Mouse (Mus musculus) liver, postnatal 0 days (tissue): ENCODE results near the gene Appl1. TPM values are rescaled to one million over a fixed set of nuclear protein-coding genes. Genes with fewer than 3 reads are reported as not detected.
"Not testable (repeated sequence)": the region's sequence is repeated elsewhere in the genome, so short reads cannot be mapped to it uniquely, and the experiment has no call there.

Source experiments
- ATAC-seq: fragments of 200-750 bp; cut with Nextera tagmentation; 2 replicates; pipeline ENCODE4 v1.8.0; 2017; ENCODE audit warnings: mild to moderate bottlenecking, moderate library complexity
- DNase-seq: peaks from one replicate; pipeline ENCODE4 v3.0.0-alpha.2; 2016
- H3K27ac ChIP-seq: fragments of 300-500 bp; sonication (generic); 2 replicates; pipeline ENCODE4 v1.5.1; 2014; ENCODE audit warnings: antibody characterized with exemption, moderate library complexity, mild to moderate bottlenecking, low read depth
- H3K27me3 ChIP-seq: fragments of 300-500 bp; sonication (generic); 2 replicates; pipeline ENCODE4 v1.6.1; 2014; ENCODE audit warnings: low read length, control low read depth, mixed read lengths; ENCODE audit not compliant: insufficient read depth
- H3K36me3 ChIP-seq: fragments of 300-500 bp; sonication (generic); replicated peaks from 2 replicates; pipeline ENCODE4 v1.6.1; 2014; ENCODE audit warnings: mild to moderate bottlenecking, control low read depth, low read length, moderate library complexity, mixed read lengths; ENCODE audit not compliant: insufficient read depth
- H3K4me1 ChIP-seq: fragments of 300-500 bp; sonication (generic); 2 replicates; pipeline ENCODE4 v1.6.1; 2014; ENCODE audit warnings: antibody characterized with exemption, mild to moderate bottlenecking, control low read depth; ENCODE audit not compliant: insufficient read depth
- H3K4me2 ChIP-seq: fragments of 300-500 bp; sonication (generic); 2 replicates; pipeline ENCODE4 v1.6.1; 2014; ENCODE audit warnings: low read depth, mild to moderate bottlenecking, low read length, moderate library complexity, mixed read lengths
- H3K4me3 ChIP-seq: fragments of 300-500 bp; sonication (generic); 2 replicates; pipeline ENCODE4 v1.5.1; 2014; ENCODE audit warnings: low read depth, low read length
- H3K9ac ChIP-seq: fragments of 300-500 bp; sonication (generic); replicated peaks from 2 replicates; pipeline ENCODE4 v1.6.1; 2014; ENCODE audit warnings: mild to moderate bottlenecking, moderate library complexity
- H3K9me3 ChIP-seq: fragments of 300-500 bp; sonication (generic); 2 replicates; pipeline ENCODE4 v1.6.1; 2016; ENCODE audit warnings: mild to moderate bottlenecking, control low read depth, low read length, mixed read lengths
- CTCF ChIP-seq: sonication (generic); IDR thresholded peaks from 2 replicates; pipeline ENCODE4 v1.5.1; 2016; ENCODE audit warnings: antibody characterized with exemption, low read depth
- EP300 ChIP-seq: IDR thresholded peaks from 2 replicates; pipeline ENCODE4 v1.6.1; 2016; ENCODE audit warnings: antibody characterized with exemption, low read depth, mild to moderate bottlenecking
- WGBS: fragments of 180-500 bp; shearing (Covaris S2); extraction: QIAGEN DNeasy Blood & Tissue Kit; methylation state at CpG from one replicate; pipeline ENCODE4 v1.1.7; 2014; ENCODE audit not compliant: insufficient replicate concordance; 5-methylcytosine and 5-hydroxymethylcytosine counted together
- polyA plus RNA-seq: library from polyadenylated mRNA; unstranded; fragments of >200 nt; fragmentation: Nextera tagmentation; extraction: Ambion mirVana; gene quantifications from 2 replicates; pipeline ENCODE4 v1.2.1, GENCODE M21; 2015

The Appl1 gene
- polyA plus RNA-seq, 1 experiment from 2014 or later = 8.9 TPM

DNA sequence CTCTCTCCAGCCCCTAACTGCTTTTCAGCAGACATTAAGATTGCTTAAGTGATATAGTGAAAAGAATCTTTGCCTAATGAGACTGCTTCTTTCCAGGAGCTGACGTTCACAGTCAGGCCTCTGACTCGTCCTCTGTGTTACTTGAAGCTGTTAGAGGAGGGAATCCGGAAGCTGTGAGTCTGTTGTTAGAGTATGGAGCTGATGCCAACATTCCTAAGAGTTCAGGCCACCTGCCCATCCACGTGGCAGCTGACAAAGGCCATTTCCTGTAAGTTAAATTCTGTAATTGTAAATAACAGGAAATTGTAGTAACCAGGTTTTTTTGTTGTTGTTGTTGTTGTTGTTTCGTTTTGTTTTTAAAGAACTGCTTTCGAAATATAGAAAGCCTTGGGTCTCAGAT, 59.8 kb downstream of the Appl1 start:
- TF ChIP-seq EP300 (no peak), CTCF (no peak)
- Histone ChIP-seq H3K36me3 (no peaks in the 10 kb centered on the region), H3K27ac (no peak overlapping the region), H3K27me3 (no peaks in the 10 kb centered on the region), H3K4me1 (no peaks in the 10 kb centered on the region), H3K4me2 (no peak overlapping the region), H3K9ac (no peak overlapping the region), H3K9me3 (no peaks in the 10 kb centered on the region), H3K4me3 (no peak overlapping the region)
- DNase-seq = no peak
- 62% methylated on average over 6 of the region's 6 CpGs for WGBS
- no peak for ATAC-seq

DNA sequence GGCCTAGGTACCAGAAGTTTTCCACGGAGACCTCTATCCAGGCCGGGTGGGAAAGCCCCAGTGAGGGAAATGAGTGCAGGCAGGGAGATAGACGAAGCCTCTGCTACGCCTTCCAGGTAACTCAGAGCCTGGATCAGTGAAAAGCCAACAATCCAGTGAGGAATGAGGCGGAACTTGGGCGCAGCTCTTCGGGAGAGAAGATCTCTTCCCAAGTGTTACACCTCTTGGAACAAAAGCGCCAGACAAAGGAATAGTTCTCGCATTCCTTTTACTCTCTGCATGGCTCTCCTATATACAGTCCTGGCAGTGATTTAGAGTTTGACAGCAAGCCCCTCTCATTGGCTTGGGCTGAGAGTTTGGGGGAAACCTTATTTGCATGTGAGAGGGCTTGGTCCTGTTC, 60.6 kb downstream of the Appl1 start:
- not testable (repeated sequence) for H3K4me2 ChIP-seq, H3K27me3 ChIP-seq, DNase-seq, H3K9me3 ChIP-seq, H3K4me3 ChIP-seq, H3K27ac ChIP-seq, ATAC-seq, H3K4me1 ChIP-seq, H3K9ac ChIP-seq, H3K36me3 ChIP-seq
- 68% methylated on average over 9 of the region's 9 CpGs for WGBS

DNA sequence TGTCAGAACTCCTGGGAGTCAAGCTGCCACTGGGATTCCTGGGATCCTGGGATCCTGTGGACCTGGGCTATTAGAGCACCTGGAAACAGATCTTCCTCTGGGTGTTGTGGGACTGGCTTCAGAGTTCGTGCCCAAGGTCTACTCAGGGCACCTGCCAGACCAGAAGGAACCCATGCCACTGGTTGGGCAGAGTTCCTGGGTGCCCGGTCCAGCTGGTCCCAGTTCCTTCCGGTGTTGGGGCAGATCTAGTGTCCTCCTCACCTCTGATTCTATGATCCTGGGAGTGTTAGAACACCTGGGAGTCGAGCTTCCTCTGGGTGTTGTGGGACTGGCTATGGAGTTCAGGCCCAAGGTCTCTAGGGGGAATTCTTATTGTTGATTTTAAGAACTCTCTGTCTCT, 63.6 kb downstream of the Appl1 start:
- Histone ChIP-seq H3K9ac (no peak overlapping the region), H3K27me3 (no peaks in the 10 kb centered on the region), H3K4me2 (no peak overlapping the region), H3K4me1 (no peaks in the 10 kb centered on the region), H3K27ac (no peak overlapping the region), H3K36me3 (no peaks in the 10 kb centered on the region), H3K4me3 (no peak overlapping the region), H3K9me3 (no peaks in the 10 kb centered on the region)
- DNase-seq (no peak), ATAC-seq (no peak)
- 83% methylated on average over 4 of the region's 4 CpGs for WGBS
- TF ChIP-seq CTCF (no peak), EP300 (no peak)

DNA sequence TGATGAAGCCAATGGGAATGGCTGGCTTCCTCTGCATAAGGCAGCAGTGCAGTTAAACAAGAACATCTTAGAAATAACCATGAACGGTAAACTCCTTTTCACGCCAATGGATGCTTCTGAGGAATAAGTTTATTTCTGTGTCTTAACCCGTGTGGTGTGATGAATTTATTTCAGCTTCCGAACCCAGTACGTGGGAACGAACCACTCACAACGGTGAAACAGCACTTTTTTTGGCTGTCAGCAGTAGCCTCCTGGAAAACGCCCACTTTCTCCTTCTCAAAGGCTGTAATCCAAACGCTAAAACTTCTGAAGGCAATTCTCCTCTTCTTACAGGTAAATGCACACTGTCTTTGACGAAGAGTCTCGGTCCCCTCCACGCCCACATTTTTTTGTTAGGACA, 70.1 kb downstream of the Appl1 start:
- Histone ChIP-seq H3K4me3 (no peak overlapping the region), H3K4me2 (no peak overlapping the region), H3K9me3 (no peaks in the 10 kb centered on the region), H3K9ac (no peak overlapping the region), H3K4me1 (no peaks in the 10 kb centered on the region), H3K27ac (no peak overlapping the region), H3K27me3 (no peaks in the 10 kb centered on the region), H3K36me3 (no peaks in the 10 kb centered on the region)
- no peak for DNase-seq
- TF ChIP-seq EP300 (no peak), CTCF (no peak)
- no peak for ATAC-seq
- WGBS = 80% methylated on average over 12 of the region's 12 CpGs

DNA sequence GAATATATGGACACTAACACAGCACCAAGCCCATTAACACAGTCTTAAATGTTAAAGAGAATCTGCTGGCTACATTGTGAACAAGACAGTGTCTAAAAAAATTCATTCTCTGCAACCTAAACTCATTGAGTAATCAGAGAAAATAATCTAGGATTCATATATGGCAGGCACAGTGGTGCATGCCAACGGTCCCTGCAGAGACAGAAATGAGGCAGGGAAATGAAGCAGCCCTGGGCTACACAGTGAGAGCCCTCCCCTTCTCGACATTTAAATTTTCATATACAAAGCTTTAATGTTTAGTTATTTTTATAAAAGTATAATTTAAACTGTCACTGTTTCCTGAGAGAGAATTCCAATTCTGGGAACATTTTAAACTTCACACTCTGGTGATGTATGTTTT, 71.5 kb downstream of the Appl1 start:
- TF ChIP-seq CTCF = no peak
- TF ChIP-seq EP300 = no peak
- Histone ChIP-seq H3K9ac (no peak overlapping the region), H3K36me3 (no peaks in the 10 kb centered on the region), H3K27me3 (no peaks in the 10 kb centered on the region), H3K4me3 (no peak overlapping the region), H3K4me2 (no peak overlapping the region), H3K9me3 (no peaks in the 10 kb centered on the region), H3K27ac (no peak overlapping the region), H3K4me1 (no peaks in the 10 kb centered on the region)
- DNase-seq = no peak
- WGBS = 79% methylated on average over 2 of the region's 2 CpGs
- ATAC-seq = no peak

DNA sequence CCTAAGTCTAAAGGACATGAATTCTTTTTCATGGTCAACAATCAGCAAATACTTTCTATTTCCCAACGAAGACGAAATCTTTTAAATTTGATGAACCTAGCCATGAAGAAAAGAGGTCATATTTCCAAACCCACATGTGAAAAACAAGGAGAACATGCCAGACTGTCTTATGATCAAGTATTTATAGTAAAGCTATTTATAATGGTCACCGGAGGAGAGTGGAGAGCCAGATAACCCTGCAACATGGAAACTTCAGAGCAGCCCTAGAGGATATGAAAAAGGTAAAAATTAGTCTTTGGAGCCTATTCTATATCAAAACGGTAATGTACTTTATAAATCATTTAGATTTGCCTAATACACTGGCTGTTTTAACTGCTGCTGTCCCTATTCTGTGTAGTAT, 76.6 kb downstream of the Appl1 start, which contains the start of gene Asb14:
Gene Asb14 (plus strand): TSS at position 166 of the 400 bp plus-strand sequence.
- ATAC-seq (no peak), DNase-seq (no peak)
- Histone ChIP-seq H3K36me3 (no peaks in the 10 kb centered on the region), H3K4me1 (no peaks in the 10 kb centered on the region), H3K27ac (no peak within 1 kb of the TSS), H3K9me3 (no peaks in the 10 kb centered on the region), H3K4me2 (no peak within 1 kb of the TSS), H3K9ac (no peak within 1 kb of the TSS), H3K27me3 (no peaks in the 10 kb centered on the region), H3K4me3 (no peak within 1 kb of the TSS)
- TF ChIP-seq EP300 (no peak), CTCF (no peak)
- 78% methylated on average over 4 of the region's 4 CpGs for WGBS

DNA sequence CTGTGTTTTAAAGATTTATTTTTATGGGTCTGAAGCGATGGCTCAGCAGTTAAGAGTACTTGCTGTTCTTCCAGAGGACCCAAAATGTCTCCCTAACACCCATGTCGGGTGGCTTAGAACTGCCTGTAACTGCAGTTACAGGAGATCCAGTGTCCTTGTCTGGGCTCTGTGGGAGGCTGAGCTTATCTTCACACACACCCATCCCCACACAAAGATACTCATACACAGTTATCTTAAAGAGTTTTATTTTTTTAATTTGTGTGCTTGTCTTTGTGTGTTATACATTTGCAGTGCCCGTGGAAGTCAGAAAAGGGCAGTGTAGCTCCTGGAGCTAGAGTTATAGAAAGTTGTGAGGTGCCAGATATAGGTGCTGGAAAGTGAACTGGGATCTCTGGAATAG, 80.3 kb downstream of the Appl1 start:
- Histone ChIP-seq H3K9ac (no peak overlapping the region), H3K4me1 (no peaks in the 10 kb centered on the region; the same call in 1 of the 2 replicates), H3K27ac (no peak overlapping the region), H3K27me3 (no peaks in the 10 kb centered on the region), H3K4me3 (no peak overlapping the region), H3K9me3 (no peaks in the 10 kb centered on the region), H3K4me2 (no peak overlapping the region), H3K36me3 (no peaks in the 10 kb centered on the region)
- ATAC-seq (no peak), DNase-seq (no peak)
- WGBS = 55% methylated on average over 3 of the region's 3 CpGs
- TF ChIP-seq CTCF = no peak
- TF ChIP-seq EP300 = no peak
